Mouse (Mus musculus) limb, embryonic 11.5 days (tissue): ENCODE results near the gene Igfbp7. TPM values are rescaled to one million over a fixed set of nuclear protein-coding genes. Genes with fewer than 3 reads are reported as not detected.

Source experiments
- ATAC-seq: fragments of 200-750 bp; cut with Nextera tagmentation; 2 replicates; pipeline ENCODE4 v1.8.0; 2017; ENCODE audit warnings: low read depth; ENCODE audit not compliant: insufficient number of reproducible peaks, low FRiP score, low TSS enrichment
- DNase-seq: peaks from one replicate; pipeline ENCODE4 v3.0.0-alpha.2; 2015; ENCODE audit warnings: low spot score
- H3K27ac ChIP-seq: fragments of 300-500 bp; sonication (generic); replicated peaks from 2 replicates; pipeline ENCODE4 v1.5.1; 2014; ENCODE audit warnings: low read depth, mild to moderate bottlenecking, low read length
- H3K27me3 ChIP-seq: fragments of 300-500 bp; sonication (generic); 2 replicates; pipeline ENCODE4 v1.6.1; 2014; ENCODE audit warnings: mild to moderate bottlenecking, low read length, mixed read lengths; ENCODE audit not compliant: control insufficient read depth, insufficient read depth
- H3K36me3 ChIP-seq: fragments of 300-500 bp; sonication (generic); 2 replicates; pipeline ENCODE4 v1.6.1; 2014; ENCODE audit warnings: mild to moderate bottlenecking, low read length, moderate library complexity, mixed read lengths; ENCODE audit not compliant: control insufficient read depth, insufficient read depth
- H3K4me1 ChIP-seq: fragments of 300-500 bp; sonication (generic); 2 replicates; pipeline ENCODE4 v1.6.1; 2014; ENCODE audit warnings: low read length, mixed read lengths; ENCODE audit not compliant: control insufficient read depth, insufficient read depth
- H3K4me2 ChIP-seq: fragments of 300-500 bp; sonication (generic); 2 replicates; pipeline ENCODE4 v1.6.1; 2014; ENCODE audit warnings: low read depth, mild to moderate bottlenecking, moderate library complexity; ENCODE audit not compliant: severe bottlenecking
- H3K4me3 ChIP-seq: fragments of 300-500 bp; sonication (generic); 2 replicates; pipeline ENCODE4 v1.5.1; 2014; ENCODE audit warnings: low read depth, low read length
- H3K9ac ChIP-seq: fragments of 300-500 bp; sonication (generic); 2 replicates; pipeline ENCODE4 v1.6.1; 2014; ENCODE audit warnings: mild to moderate bottlenecking, low read length
- H3K9me3 ChIP-seq: fragments of 300-500 bp; sonication (generic); 2 replicates; pipeline ENCODE4 v1.6.1; 2016; ENCODE audit warnings: low read length; ENCODE audit not compliant: control insufficient read depth
- WGBS: fragments of 180-500 bp; shearing (Covaris S2); extraction: QIAGEN DNeasy Blood & Tissue Kit; methylation state at CpG from one replicate; pipeline ENCODE4 v1.1.7; 2014; 5-methylcytosine and 5-hydroxymethylcytosine counted together
- polyA plus RNA-seq: library from polyadenylated mRNA; unstranded; fragments of >200 nt; fragmentation: Nextera tagmentation; extraction: Ambion mirVana; gene quantifications from 2 replicates; pipeline ENCODE4 v1.2.1, GENCODE M21; 2014

Igfbp7 gene
- polyA plus RNA-seq, 1 experiment from 2014 or later, result 1.9 TPM

GRCm38 (mm10) chr5:77379434-77380135 lies 28.3 kb downstream of the Igfbp7 start:
- Histone ChIP-seq H3K9me3 (no peaks in the 10 kb centered on the region), H3K27me3 (no peaks in the 10 kb centered on the region), H3K27ac (no peak overlapping the region), H3K9ac (no peak overlapping the region), H3K4me3 (no peak overlapping the region), H3K4me1 (0 out of 2 replicates have a peak, but pooled peaks cover 6% of the 10 kb centered on the region), H3K4me2 (no peak overlapping the region), H3K36me3 (no peaks in the 10 kb centered on the region)
- peak; percentile 40 for DNase-seq
- ATAC-seq, result peak; percentile 68
- WGBS, result 29% methylated on average over 14 of the region's 14 CpGs

DNA sequence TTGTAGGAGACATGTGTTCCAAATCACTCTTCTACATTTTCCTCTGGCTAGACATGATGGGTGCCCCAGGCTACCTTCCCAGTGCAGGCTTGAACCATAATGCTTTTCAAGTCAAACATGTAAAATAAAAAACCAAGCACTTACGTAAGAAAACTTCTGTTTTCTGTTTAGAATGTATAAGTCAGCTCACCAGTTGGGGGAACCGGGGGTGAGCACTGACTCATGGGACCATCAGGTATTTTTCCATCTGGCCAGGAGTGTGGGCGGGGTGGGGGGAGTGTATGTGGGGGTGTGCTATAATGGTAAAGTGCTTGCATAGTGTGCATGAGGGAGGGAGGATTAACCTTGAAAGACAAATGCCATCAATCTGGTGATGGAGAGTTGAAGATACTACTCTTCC lies 29.8 kb downstream of the Igfbp7 start:
- Histone ChIP-seq H3K4me2 (no peak overlapping the region), H3K27ac (no peak overlapping the region), H3K36me3 (no peaks in the 10 kb centered on the region), H3K4me1 (0 out of 2 replicates have a peak, but pooled peaks cover 6% of the 10 kb centered on the region), H3K27me3 (no peaks in the 10 kb centered on the region), H3K9ac (no peak overlapping the region), H3K9me3 (no peaks in the 10 kb centered on the region), H3K4me3 (no peak overlapping the region)
- 86% methylated on average over 3 of the region's 3 CpGs for WGBS
- ATAC-seq (no peak), DNase-seq (no peak)

GRCm38 (mm10) chr5:77375546-77375945 lies 32.3 kb downstream of the Igfbp7 start:
- no peak overlapping the region for H3K4me3 ChIP-seq
- no peaks in the 10 kb centered on the region for H3K9me3 ChIP-seq
- DNase-seq (no peak), ATAC-seq (no peak)
- no peak overlapping the region for H3K27ac ChIP-seq
- no peak overlapping the region for H3K4me2 ChIP-seq
- no peaks in the 10 kb centered on the region for H3K27me3 ChIP-seq
- no peaks in the 10 kb centered on the region for H3K36me3 ChIP-seq
- 0 out of 2 replicates have a peak, but pooled peaks cover 6% of the 10 kb centered on the region for H3K4me1 ChIP-seq
- H3K9ac ChIP-seq, result no peak overlapping the region
- WGBS, result 62% methylated on average over 4 of the region's 4 CpGs

GRCm38 (mm10) chr5:77374945-77375344 lies 32.9 kb downstream of the Igfbp7 start:
- H3K4me3 ChIP-seq, result no peak overlapping the region
- H3K4me2 ChIP-seq, result no peak overlapping the region
- H3K9ac ChIP-seq, result no peak overlapping the region
- ATAC-seq, result no peak
- no peaks in the 10 kb centered on the region for H3K27me3 ChIP-seq
- DNase-seq, result no peak
- WGBS, result 63% methylated on average over 3 of the region's 3 CpGs
- H3K9me3 ChIP-seq, result no peaks in the 10 kb centered on the region
- H3K27ac ChIP-seq, result no peak overlapping the region
- no peaks in the 10 kb centered on the region for H3K36me3 ChIP-seq
- H3K4me1 ChIP-seq, result 0 out of 2 replicates have a peak, but pooled peaks cover 6% of the 10 kb centered on the region

GRCm38 (mm10) chr5:77372778-77373177 lies 35.1 kb downstream of the Igfbp7 start:
- no peak overlapping the region for H3K4me3 ChIP-seq
- no peaks in the 10 kb centered on the region for H3K27me3 ChIP-seq
- H3K9ac ChIP-seq, result no peak overlapping the region
- ATAC-seq, result no peak
- no peak for DNase-seq
- 80% methylated on average over 6 of the region's 6 CpGs for WGBS
- H3K4me1 ChIP-seq, result 0 out of 2 replicates have a peak, but pooled peaks cover 5% of the 10 kb centered on the region
- no peak overlapping the region for H3K27ac ChIP-seq
- no peaks in the 10 kb centered on the region for H3K9me3 ChIP-seq
- H3K36me3 ChIP-seq, result no peaks in the 10 kb centered on the region
- H3K4me2 ChIP-seq, result no peak overlapping the region

- H3K36me3 ChIP-seq, result no peaks in the 10 kb centered on the region
- H3K9ac ChIP-seq, result no peak overlapping the region
- no peak overlapping the region for H3K27ac ChIP-seq
- H3K9me3 ChIP-seq, result no peaks in the 10 kb centered on the region
- DNase-seq (no peak), ATAC-seq (no peak)
- 0 out of 2 replicates have a peak, but pooled peaks cover 5% of the 10 kb centered on the region for H3K4me1 ChIP-seq
- no peaks in the 10 kb centered on the region for H3K27me3 ChIP-seq
- no peak overlapping the region for H3K4me3 ChIP-seq
- no peak overlapping the region for H3K4me2 ChIP-seq
- 88% methylated on average over 7 of the region's 7 CpGs for WGBS
Measured at GRCm38 (mm10) chr5:77372242-77372641, 35.6 kb downstream of the Igfbp7 start.

DNA sequence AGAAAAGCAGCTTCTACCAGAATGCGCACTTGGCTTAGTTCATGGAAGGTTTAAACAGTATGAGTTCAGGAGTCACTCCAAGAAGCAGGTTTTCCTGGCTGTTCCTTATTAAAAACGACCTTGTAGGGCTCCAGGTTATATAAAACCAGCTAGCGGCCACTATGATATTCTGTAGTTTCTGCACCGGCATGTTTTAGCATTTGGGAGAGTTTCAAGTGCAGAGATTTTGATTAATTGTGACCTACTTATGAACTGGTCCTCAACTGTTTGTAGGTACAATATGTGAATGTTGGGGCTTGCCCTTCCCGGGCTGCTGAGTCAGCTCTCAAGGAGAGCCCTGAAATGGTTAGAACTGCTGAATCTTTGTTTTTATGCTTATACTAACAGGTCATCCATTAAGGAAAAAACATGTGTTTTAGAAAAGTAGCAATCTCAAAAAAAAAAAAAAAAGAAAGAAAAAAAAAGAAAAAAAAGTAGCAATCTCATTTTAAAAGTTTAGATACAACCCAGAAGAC lies 37.4 kb downstream of the Igfbp7 start:
- 0 out of 2 replicates have a peak, but pooled peaks cover 5% of the 10 kb centered on the region for H3K4me1 ChIP-seq
- no peak overlapping the region for H3K9ac ChIP-seq
- H3K36me3 ChIP-seq, result no peaks in the 10 kb centered on the region
- H3K9me3 ChIP-seq, result no peaks in the 10 kb centered on the region
- H3K4me2 ChIP-seq, result no peak overlapping the region
- 79% methylated on average over 5 of the region's 5 CpGs for WGBS
- DNase-seq, result no peak
- H3K27me3 ChIP-seq, result no peaks in the 10 kb centered on the region
- H3K4me3 ChIP-seq, result no peak overlapping the region
- H3K27ac ChIP-seq, result no peak overlapping the region
- no peak for ATAC-seq

DNA sequence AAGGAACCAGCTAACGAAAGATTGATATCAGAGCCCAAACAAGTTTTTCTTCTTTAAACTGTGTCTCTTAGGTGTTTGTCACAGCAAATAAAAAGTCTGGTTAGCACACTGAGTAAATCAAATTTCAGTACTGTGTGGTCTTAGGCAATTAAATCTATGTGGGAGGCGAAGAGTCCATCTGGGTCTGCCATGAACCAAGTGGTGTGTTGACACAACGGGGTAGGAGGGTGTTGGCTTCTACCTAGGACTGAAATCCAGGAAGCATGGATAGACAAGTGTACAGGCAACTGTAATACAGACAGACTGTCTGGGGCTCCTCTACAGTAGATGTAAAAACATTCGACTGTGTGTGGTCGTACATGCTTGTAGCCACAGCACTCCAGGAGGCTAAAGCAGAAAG lies 38.4 kb downstream of the Igfbp7 start:
- Histone ChIP-seq H3K27me3 (no peaks in the 10 kb centered on the region), H3K4me3 (no peak overlapping the region), H3K4me1 (0 out of 2 replicates have a peak, but pooled peaks cover 5% of the 10 kb centered on the region), H3K36me3 (no peaks in the 10 kb centered on the region), H3K9ac (no peak overlapping the region), H3K27ac (no peak overlapping the region), H3K9me3 (no peaks in the 10 kb centered on the region), H3K4me2 (no peak overlapping the region)
- ATAC-seq, result no peak
- 59% methylated on average over 5 of the region's 5 CpGs for WGBS
- DNase-seq, result no peak
